Mouse (Mus musculus): Measurements from ENCODE around the gene Mef2d.

DNA sequence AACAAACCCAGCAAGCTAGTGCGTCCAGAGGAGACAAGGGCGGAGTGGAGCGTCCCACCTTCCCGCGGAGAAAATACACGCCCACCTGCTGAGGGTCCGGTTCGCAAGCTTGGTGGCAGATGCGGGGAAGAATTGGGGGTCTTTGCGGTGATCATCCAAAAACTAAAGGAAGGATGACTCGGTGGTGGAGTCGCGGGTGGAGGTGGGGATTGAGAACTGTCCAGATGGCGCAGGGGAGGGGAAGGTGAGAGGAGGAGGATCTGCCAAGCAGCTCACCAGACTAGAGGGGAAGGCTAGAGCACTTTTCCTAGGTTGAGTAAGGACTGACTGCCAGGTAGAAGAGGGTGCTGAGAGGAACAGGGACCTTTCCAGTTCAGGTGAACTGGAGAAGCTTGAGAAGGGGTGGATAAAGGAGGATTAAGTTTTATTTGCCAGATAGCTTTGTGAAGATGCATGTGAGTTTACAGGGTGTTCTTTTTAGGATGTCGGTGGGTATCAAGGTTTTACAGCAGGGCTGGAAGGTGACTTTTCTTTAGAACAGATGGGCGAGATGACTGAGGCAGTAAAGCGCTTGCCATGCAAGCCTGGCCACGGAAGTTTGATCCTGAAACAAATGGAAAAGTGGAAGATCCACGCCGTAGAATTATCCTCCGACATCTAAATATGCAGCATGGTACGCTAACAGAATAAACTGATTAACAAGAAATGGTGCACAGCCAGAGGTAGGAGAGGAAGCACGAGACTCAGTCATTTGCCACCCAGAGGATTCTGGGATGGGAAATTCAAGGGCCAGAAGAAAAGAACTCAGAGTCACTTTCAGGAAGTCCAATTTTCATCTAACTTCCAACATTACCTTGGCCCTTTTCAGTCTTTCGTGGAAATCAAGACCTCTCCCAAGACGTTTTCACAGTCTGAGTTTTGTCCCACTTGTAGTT is 2.7 kb upstream of the Mef2d start:
- no peak for TF ChIP-seq FLI1 (IDR thresholded peaks at IDR 0.05; ENCODE audit: low read length)
- no peak for TF ChIP-seq GATA1 (IDR thresholded peaks at IDR 0.05; ENCODE audit: borderline replicate concordance, low read length)
